Mouse (Mus musculus) liver, embryonic 11.5 days (tissue): Measurements from ENCODE around the gene Smc4. TPM values are rescaled to one million over a fixed set of nuclear protein-coding genes. Genes with fewer than 3 reads are reported as not detected.

Experiments
- ATAC-seq: fragments of 200-750 bp; cut with Nextera tagmentation; replicated peaks from 2 replicates; pipeline ENCODE4 v1.8.0; 2017; ENCODE audit warnings: moderate number of reproducible peaks, mild to moderate bottlenecking, moderate TSS enrichment, moderate library complexity; ENCODE audit not compliant: low FRiP score
- DNase-seq: peaks from one replicate; pipeline ENCODE4 v3.0.0-alpha.2; 2017; ENCODE audit warnings: low spot score
- H3K27ac ChIP-seq: fragments of 300-500 bp; sonication (generic); 2 replicates; pipeline ENCODE4 v1.5.1; 2014; ENCODE audit warnings: mild to moderate bottlenecking, low read depth, low read length, control low read depth
- H3K27me3 ChIP-seq: fragments of 300-500 bp; sonication (generic); replicated peaks from 2 replicates; pipeline ENCODE4 v1.6.1; 2014; ENCODE audit warnings: low read length, mixed read lengths; ENCODE audit not compliant: control insufficient read depth, insufficient read depth
- H3K36me3 ChIP-seq: fragments of 300-500 bp; sonication (generic); 2 replicates; pipeline ENCODE4 v1.6.1; 2014; ENCODE audit warnings: mild to moderate bottlenecking, low read length, moderate library complexity, mixed read lengths; ENCODE audit not compliant: control insufficient read depth, insufficient read depth
- H3K4me1 ChIP-seq: fragments of 300-500 bp; sonication (generic); replicated peaks from 2 replicates; pipeline ENCODE4 v1.6.1; 2014; ENCODE audit warnings: low read length, mixed read lengths; ENCODE audit not compliant: control insufficient read depth, insufficient read depth
- H3K4me2 ChIP-seq: fragments of 300-500 bp; sonication (generic); 2 replicates; pipeline ENCODE4 v1.6.1; 2014; ENCODE audit warnings: mild to moderate bottlenecking, control low read depth, moderate library complexity
- H3K4me3 ChIP-seq: fragments of 300-500 bp; sonication (generic); 2 replicates; pipeline ENCODE4 v1.5.1; 2014; ENCODE audit warnings: low read depth, low read length, control low read depth
- H3K9ac ChIP-seq: fragments of 300-500 bp; sonication (generic); 2 replicates; pipeline ENCODE4 v1.6.1; 2014; ENCODE audit warnings: low read depth, low read length, control low read depth
- H3K9me3 ChIP-seq: fragments of 300-500 bp; sonication (generic); 2 replicates; pipeline ENCODE4 v1.6.1; 2016; ENCODE audit warnings: low read length, inconsistent platforms, mixed read lengths; ENCODE audit not compliant: control insufficient read depth
- WGBS: fragments of 180-500 bp; shearing (Covaris S2); extraction: QIAGEN DNeasy Blood & Tissue Kit; methylation state at CpG from one replicate; pipeline ENCODE4 v1.1.7; 2014; 5-methylcytosine and 5-hydroxymethylcytosine counted together
- polyA plus RNA-seq: library from polyadenylated mRNA; unstranded; fragments of >200 nt; fragmentation: Nextera tagmentation; extraction: Ambion mirVana; gene quantifications from 2 replicates; pipeline ENCODE4 v1.2.1, GENCODE M21; 2014

The Smc4 gene
- polyA plus RNA-seq, 1 experiment from 2014 or later = 200 TPM

- H3K4me1 ChIP-seq = peaks cover 10% of the 10 kb centered on the region
- peaks cover 23% of the 10 kb centered on the region for H3K36me3 ChIP-seq
- H3K9ac ChIP-seq = no peak overlapping the region
- peak overlapping the region; percentile 39; the same call in 1 of the 2 replicates for H3K4me3 ChIP-seq
- no peak overlapping the region for H3K27ac ChIP-seq
- no peaks in the 10 kb centered on the region for H3K9me3 ChIP-seq
- ATAC-seq (no peak), DNase-seq (no peak)
- peak overlapping the region; percentile 60 for H3K4me2 ChIP-seq
- no peaks in the 10 kb centered on the region for H3K27me3 ChIP-seq
- 86% methylated on average over 2 of the region's 2 CpGs for WGBS
Measured at GRCm38 (mm10) chr3:69040105-69040504, 35.6 kb downstream of the Smc4 start.

GRCm38 (mm10) chr3:69041298-69041697 lies 36.8 kb downstream of the Smc4 start:
- Histone ChIP-seq H3K4me3 (peak overlapping the region; percentile 39), H3K4me1 (peaks cover 15% of the 10 kb centered on the region), H3K36me3 (peaks cover 17% of the 10 kb centered on the region), H3K27ac (no peak overlapping the region), H3K9ac (no peak overlapping the region), H3K27me3 (no peaks in the 10 kb centered on the region), H3K9me3 (no peaks in the 10 kb centered on the region), H3K4me2 (peak overlapping the region; percentile 60)
- no peak for ATAC-seq
- WGBS = 68% methylated on average over 5 of the region's 5 CpGs
- no peak for DNase-seq

DNA sequence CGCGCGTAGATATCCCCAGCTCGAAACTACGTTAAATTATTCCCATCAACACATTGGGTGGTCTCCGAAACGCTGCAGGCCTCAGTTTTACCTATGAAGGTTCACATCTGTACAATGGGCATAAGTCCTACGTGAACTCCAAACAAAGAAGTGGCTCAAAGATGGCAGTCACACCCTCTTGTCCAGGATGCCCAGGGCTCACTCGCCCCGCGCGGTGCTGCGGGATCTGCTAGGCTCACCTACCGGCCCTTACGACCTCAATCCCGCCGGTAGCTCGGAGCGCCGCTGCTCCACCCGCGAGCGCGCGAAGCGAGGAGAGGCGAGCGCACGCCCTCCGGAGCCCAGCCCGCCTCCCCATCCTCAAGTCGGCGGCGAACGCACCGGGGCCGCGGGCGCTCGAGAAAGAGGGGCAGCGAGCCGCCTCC lies 39.6 kb downstream of the Smc4 start:
- under 1% methylated on average over 42 of the region's 42 CpGs for WGBS
- H3K36me3 ChIP-seq = peaks cover 12% of the 10 kb centered on the region
- peak overlapping the region; percentile 93 for H3K9ac ChIP-seq
- H3K4me1 ChIP-seq = peaks cover 22% of the 10 kb centered on the region
- DNase-seq = peak; percentile 85
- H3K9me3 ChIP-seq = no peaks in the 10 kb centered on the region
- H3K4me2 ChIP-seq = peak overlapping the region; percentile 69
- peak overlapping the region; percentile 95 for H3K4me3 ChIP-seq
- H3K27me3 ChIP-seq = no peaks in the 10 kb centered on the region
- ATAC-seq = peak; percentile 63
- peak overlapping the region; percentile 96 for H3K27ac ChIP-seq

GRCm38 (mm10) chr3:69044645-69045399 lies 40.3 kb downstream of the Smc4 start, which contains the start of gene Trim59:
Gene Trim59, minus strand, starts transcription at chr3:69044755.
- Histone ChIP-seq H3K4me1 (peaks cover 22% of the 10 kb centered on the region), H3K36me3 (peaks cover 12% of the 10 kb centered on the region), H3K27ac (peak within 1 kb of the TSS; percentile 96), H3K9me3 (no peaks in the 10 kb centered on the region), H3K4me3 (peak within 1 kb of the TSS; percentile 95), H3K9ac (peak within 1 kb of the TSS; percentile 93), H3K27me3 (no peaks in the 10 kb centered on the region), H3K4me2 (peak within 1 kb of the TSS; percentile 69)
- under 1% methylated on average over 80 of the region's 80 CpGs for WGBS
- DNase-seq (peak; percentile 93), ATAC-seq (peak; percentile 91)

GRCm38 (mm10) chr3:69045400-69045703 lies 40.8 kb downstream of the Smc4 start:
- DNase-seq (no peak), ATAC-seq (peak; percentile 10)
- peak overlapping the region; percentile 96 for H3K27ac ChIP-seq
- peaks cover 22% of the 10 kb centered on the region for H3K4me1 ChIP-seq
- H3K27me3 ChIP-seq = no peaks in the 10 kb centered on the region
- H3K9ac ChIP-seq = peak overlapping the region; percentile 93
- H3K9me3 ChIP-seq = no peaks in the 10 kb centered on the region
- H3K4me3 ChIP-seq = peak overlapping the region; percentile 95
- H3K4me2 ChIP-seq = peak overlapping the region; percentile 69
- WGBS = 7% methylated on average over 9 of the region's 9 CpGs
- H3K36me3 ChIP-seq = peaks cover 8% of the 10 kb centered on the region

- WGBS = 28% methylated on average over 13 of the region's 13 CpGs
- DNase-seq (no peak), ATAC-seq (no peak)
- Histone ChIP-seq H3K4me2 (peak overlapping the region; percentile 69), H3K4me1 (peaks cover 19% of the 10 kb centered on the region), H3K36me3 (peaks cover 4% of the 10 kb centered on the region), H3K4me3 (peak overlapping the region; percentile 95), H3K27me3 (no peaks in the 10 kb centered on the region), H3K27ac (no peak overlapping the region), H3K9me3 (no peaks in the 10 kb centered on the region), H3K9ac (peak overlapping the region; percentile 93)
Measured at GRCm38 (mm10) chr3:69045750-69046149, 41.2 kb downstream of the Smc4 start.

- H3K36me3 ChIP-seq = no peaks in the 10 kb centered on the region
- WGBS = 19% methylated on average over 4 of the region's 4 CpGs
- no peak overlapping the region; the same call in none of the 2 replicates for H3K4me2 ChIP-seq
- peaks cover 12% of the 10 kb centered on the region for H3K4me1 ChIP-seq
- no peak overlapping the region; the same call in 1 of the 2 replicates for H3K9ac ChIP-seq
- no peak overlapping the region for H3K27ac ChIP-seq
- H3K27me3 ChIP-seq = no peaks in the 10 kb centered on the region
- ATAC-seq = no peak
- no peaks in the 10 kb centered on the region for H3K9me3 ChIP-seq
- no peak for DNase-seq
- no peak overlapping the region for H3K4me3 ChIP-seq
Measured at GRCm38 (mm10) chr3:69046509-69046908, 42.0 kb downstream of the Smc4 start.

- Histone ChIP-seq H3K9me3 (no peaks in the 10 kb centered on the region), H3K4me1 (peaks cover 12% of the 10 kb centered on the region), H3K4me2 (no peak overlapping the region), H3K27me3 (no peaks in the 10 kb centered on the region), H3K36me3 (no peaks in the 10 kb centered on the region), H3K27ac (no peak overlapping the region), H3K9ac (no peak overlapping the region), H3K4me3 (no peak overlapping the region)
- DNase-seq (no peak), ATAC-seq (no peak)
- WGBS = 81% methylated on average over 4 of the region's 4 CpGs
Measured at GRCm38 (mm10) chr3:69047684-69048083, 43.1 kb downstream of the Smc4 start.

DNA sequence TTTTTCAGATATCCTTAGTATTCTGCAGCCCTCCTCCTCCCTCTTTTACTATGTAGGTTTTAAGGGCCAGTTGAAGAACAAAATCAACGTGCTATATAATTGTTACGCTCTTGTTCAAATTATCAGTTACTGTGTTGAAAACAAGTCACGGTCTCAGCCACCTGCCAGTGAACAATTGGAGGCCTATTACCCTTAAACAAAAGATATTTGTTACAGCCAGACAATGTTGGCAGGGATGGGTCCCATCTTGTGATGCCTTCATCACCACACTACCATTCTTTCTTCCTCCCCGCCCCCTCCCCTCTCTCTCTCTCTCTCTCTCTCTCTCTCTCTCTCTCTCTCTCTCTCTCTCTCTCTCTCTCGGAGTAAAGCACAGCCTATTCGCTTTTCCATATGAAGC lies 44.5 kb downstream of the Smc4 start:
- Histone ChIP-seq H3K27me3 (no peaks in the 10 kb centered on the region), H3K27ac (no peak overlapping the region), H3K4me2 (no peak overlapping the region), H3K9me3 (no peaks in the 10 kb centered on the region), H3K9ac (no peak overlapping the region), H3K4me3 (no peak overlapping the region), H3K4me1 (peaks cover 15% of the 10 kb centered on the region), H3K36me3 (no peaks in the 10 kb centered on the region)
- DNase-seq = no peak
- 88% methylated on average over 6 of the region's 6 CpGs for WGBS
- no peak for ATAC-seq
